ENCODE assay signal across 18 mouse cellular contexts in the genomic region with DNA sequence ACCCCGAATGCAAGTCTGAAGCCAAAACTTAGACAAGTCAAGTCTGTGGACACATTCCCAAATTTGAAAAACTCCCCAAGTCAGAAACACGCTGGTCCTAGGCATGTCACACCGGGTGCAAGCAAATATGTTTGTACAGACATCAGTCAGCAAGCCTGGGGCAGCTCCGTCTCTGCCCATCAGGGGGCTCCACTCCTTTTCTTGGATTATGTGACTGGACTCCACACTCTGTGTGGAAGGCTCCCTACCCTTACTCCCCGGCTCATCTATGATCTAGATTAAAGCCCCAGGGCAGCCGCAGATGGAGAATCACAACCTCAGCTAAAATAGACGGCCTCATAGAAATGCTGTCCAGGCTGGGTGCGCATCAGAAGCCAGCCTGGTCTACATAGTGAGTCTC. TPM values are rescaled to one million over a fixed set of nuclear protein-coding genes. Genes with fewer than 3 reads are reported as not detected.
DNase-seq lines count a peak whose midpoint lies in the region; ATAC-seq and TF ChIP-seq lines count a peak whose summit lies in the region.
"Had no signal": no experiment of that assay in that cellular context is flagged by ENCODE, and none has a peak within 500 bp of the region (broad histone marks: within the 10 kb centered on the region; RNA-seq: fewer than 3 reads in every experiment).

No protein-coding gene starts in this region.

- no peaks in the 10 kb centered on the region for H3K36me3 ChIP-seq in intestine, postnatal 0 days (ENCODE audit: control insufficient read depth, insufficient read depth)
- H3K36me3 ChIP-seq in intestine, embryonic 15.5 days: no peaks in the 10 kb centered on the region
- H3K36me3 ChIP-seq in lung, embryonic 14.5 days (ENCODE audit: insufficient read depth): no peaks in the 10 kb centered on the region
- H3K36me3 ChIP-seq in limb, embryonic 10.5 days: no peaks in the 10 kb centered on the region
- H3K36me3 ChIP-seq: limb, embryonic 15.5 days; midbrain, embryonic 12.5 days had no signal

- no peak overlapping the region for H3K27ac ChIP-seq in intestine, postnatal 0 days (ENCODE audit: low read depth, low read length)
- no peak overlapping the region for H3K27ac ChIP-seq in intestine, embryonic 15.5 days
- H3K27ac ChIP-seq in lung, embryonic 14.5 days (ENCODE audit: low read depth): no peak overlapping the region
- H3K27ac ChIP-seq in limb, embryonic 10.5 days: no peak overlapping the region
- H3K27ac ChIP-seq: hindbrain, embryonic 14.5 days; limb, embryonic 15.5 days; macrophage; midbrain, embryonic 12.5 days had no signal

- no peaks in the 10 kb centered on the region for H3K9me3 ChIP-seq in intestine, postnatal 0 days (ENCODE audit: control insufficient read depth)
- H3K9me3 ChIP-seq in intestine, embryonic 15.5 days: no peaks in the 10 kb centered on the region
- no peaks in the 10 kb centered on the region for H3K9me3 ChIP-seq in lung, embryonic 14.5 days (ENCODE audit: low read depth, low read length)
- H3K9me3 ChIP-seq in limb, embryonic 10.5 days (replicated peaks): no peaks in the 10 kb centered on the region
- H3K9me3 ChIP-seq: limb, embryonic 15.5 days; midbrain, embryonic 12.5 days had no signal

- H3K27me3 ChIP-seq in intestine, postnatal 0 days (replicated peaks; ENCODE audit: control insufficient read depth, insufficient read depth, low read length): no peaks in the 10 kb centered on the region
- no peaks in the 10 kb centered on the region for H3K27me3 ChIP-seq in intestine, embryonic 15.5 days (replicated peaks)
- no peaks in the 10 kb centered on the region for H3K27me3 ChIP-seq in lung, embryonic 14.5 days (ENCODE audit: insufficient read depth, low read length)
- peaks cover 3% of the 10 kb centered on the region; the same call in 1 of the 2 replicates for H3K27me3 ChIP-seq in limb, embryonic 10.5 days (ENCODE audit: low read depth, poor library complexity, severe bottlenecking)

- no peak for DNase-seq in lung, embryonic 14.5 days
- no peak for DNase-seq in lung, postnatal 10 days
- peak; percentile 79 for DNase-seq in ES-CJ7 (ENCODE audit: low read depth, low spot score)
- peak; percentile 29 for DNase-seq in limb, embryonic 10.5 days (ENCODE audit: low spot score)
- no peak for DNase-seq in thymus, adult 18-20 months
- DNase-seq in gastrocnemius, adult 8-10 months (ENCODE audit: low spot score in 2 of 2): no peak
- DNase-seq: adrenal gland, adult 8-10 months; cerebellum, adult 8-10 months; heart, postnatal 10 days; kidney, adult 8-10 months; right cerebral cortex, adult 18-20 months had no signal

- WGBS in intestine, postnatal 0 days: 77% methylated on average over 8 of the region's 8 CpGs
- 71% methylated on average over 8 of the region's 8 CpGs for WGBS in intestine, embryonic 15.5 days
- 59% methylated on average over 8 of the region's 8 CpGs for WGBS in lung, embryonic 14.5 days
- WGBS in limb, embryonic 10.5 days: 78% methylated on average over 8 of the region's 8 CpGs

- TF ChIP-seq CTCF in intestine, postnatal 0 days (IDR thresholded peaks at IDR 0.05; ENCODE audit: low read depth): peak; percentile 52
- TF ChIP-seq CTCF in lung, embryonic 14.5 days (IDR thresholded peaks at IDR 0.05; ENCODE audit: low read depth): peak; percentile 20; the same call in 1 of the 2 replicates

- H3K4me2 ChIP-seq in intestine, postnatal 0 days (replicated peaks; ENCODE audit: low read depth): no peak overlapping the region
- no peak overlapping the region for H3K4me2 ChIP-seq in intestine, embryonic 15.5 days (replicated peaks)
- H3K4me2 ChIP-seq in lung, embryonic 14.5 days: no peak overlapping the region
- H3K4me2 ChIP-seq: hindbrain, embryonic 14.5 days; limb, embryonic 15.5 days; midbrain, embryonic 12.5 days had no signal

- no peak for ATAC-seq in intestine, postnatal 0 days
- ATAC-seq in intestine, embryonic 15.5 days: no peak
- ATAC-seq in lung, embryonic 14.5 days (ENCODE audit: insufficient read depth): no peak

- no peak overlapping the region for H3K9ac ChIP-seq in intestine, postnatal 0 days (ENCODE audit: low read depth, low read length)
- H3K9ac ChIP-seq in intestine, embryonic 15.5 days: no peak overlapping the region
- no peak overlapping the region for H3K9ac ChIP-seq in lung, embryonic 14.5 days
- H3K9ac ChIP-seq: hindbrain, embryonic 14.5 days; limb, embryonic 15.5 days; midbrain, embryonic 12.5 days had no signal

- no peaks in the 10 kb centered on the region for H3K4me1 ChIP-seq in intestine, postnatal 0 days (replicated peaks; ENCODE audit: control insufficient read depth, insufficient read depth, low read length)
- H3K4me1 ChIP-seq in intestine, embryonic 15.5 days (replicated peaks): 0 out of 2 replicates have a peak, but pooled peaks cover 13% of the 10 kb centered on the region
- H3K4me1 ChIP-seq in lung, embryonic 14.5 days (ENCODE audit: insufficient read depth): peaks cover 2% of the 10 kb centered on the region; the same call in 1 of the 2 replicates
- H3K4me1 ChIP-seq in limb, embryonic 10.5 days: peaks cover 38% of the 10 kb centered on the region

- H3K4me3 ChIP-seq in intestine, postnatal 0 days (ENCODE audit: low read depth, low read length): no peak overlapping the region
- H3K4me3 ChIP-seq in intestine, embryonic 15.5 days (replicated peaks): no peak overlapping the region
- H3K4me3 ChIP-seq in lung, embryonic 14.5 days (ENCODE audit: low read depth, low read length): no peak overlapping the region
- no peak overlapping the region for H3K4me3 ChIP-seq in limb, embryonic 10.5 days
- H3K4me3 ChIP-seq: limb, embryonic 15.5 days; midbrain, embryonic 12.5 days; myocyte had no signal

RNA-seq across cellular contexts. Expression of gene Gtf3a, which starts 32.2 kb away (rescaled TPM):
- polyA plus RNA-seq in intestine, postnatal 0 days (2015; fragmentation: Nextera tagmentation; extraction: Ambion mirVana): 64.9 and 66.6 TPM in 2 replicates
- 132 TPM in 2 replicates for polyA plus RNA-seq in intestine, embryonic 15.5 days (2015; fragmentation: Nextera tagmentation; extraction: Ambion mirVana)
- polyA plus RNA-seq in lung, embryonic 14.5 days (2014; fragmentation: Nextera tagmentation; extraction: Ambion mirVana): 124 and 130 TPM in 2 replicates
- 141 and 159 TPM in 2 replicates for polyA plus RNA-seq in limb, embryonic 10.5 days (2016; fragmentation: Nextera tagmentation; extraction: Ambion mirVana)
- 10 to 100 TPM; 26.2 to 31.3 (median 28.5) TPM for total RNA-seq in gastrocnemius, adult 8-10 months (2022)

RNA-seq across cellular contexts. Expression of gene Mtif3, which starts 47.3 kb away (rescaled TPM):
- polyA plus RNA-seq in intestine, postnatal 0 days (2015; fragmentation: Nextera tagmentation; extraction: Ambion mirVana): 29.9 and 32.3 TPM in 2 replicates
- 27.8 and 28.3 TPM in 2 replicates for polyA plus RNA-seq in intestine, embryonic 15.5 days (2015; fragmentation: Nextera tagmentation; extraction: Ambion mirVana)
- polyA plus RNA-seq in lung, embryonic 14.5 days (2014; fragmentation: Nextera tagmentation; extraction: Ambion mirVana): 19.8 and 21.8 TPM in 2 replicates
- 19.1 and 21.0 TPM in 2 replicates for polyA plus RNA-seq in limb, embryonic 10.5 days (2016; fragmentation: Nextera tagmentation; extraction: Ambion mirVana)
- 10 to 100 TPM; 22.4 to 28.6 (median 23.5) TPM for total RNA-seq in gastrocnemius, adult 8-10 months (2022)

Comparison
In these comparisons a context has a peak if more than half of its experiments do, and no peak if none do; other contexts are left out.
1. DNase-seq: peak in ES-CJ7 (single experiment) and limb, embryonic 10.5 days (single experiment); none in lung, embryonic 14.5 days (single experiment), lung, postnatal 10 days (single experiment), thymus, adult 18-20 months (0 of 2) and gastrocnemius, adult 8-10 months (0 of 2).